Mouse (Mus musculus): ENCODE measurements around the gene Fnbp1.

DNA sequence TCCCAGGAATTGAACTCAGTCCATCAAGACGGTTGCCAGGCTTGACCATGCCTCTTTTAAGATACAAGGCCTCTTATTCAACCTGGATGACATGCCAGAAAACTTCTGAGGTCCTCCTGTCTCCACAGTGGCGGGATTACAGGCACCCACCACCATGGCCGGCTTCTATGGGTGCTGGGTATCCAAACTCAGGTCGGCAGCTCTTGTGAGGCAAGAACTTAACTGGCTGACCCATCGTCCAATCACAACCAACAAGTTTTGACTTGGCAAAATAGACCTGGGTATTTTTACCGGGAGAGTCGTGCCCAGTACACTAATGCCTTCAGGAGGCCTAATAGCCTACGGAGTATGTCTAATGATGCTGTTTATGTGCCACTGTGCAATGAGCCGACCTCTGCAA, 15.8 kb downstream of the Fnbp1 start:
- no peak for TF ChIP-seq CTCF (IDR thresholded peaks at IDR 0.05; ENCODE audit: low read depth)
- no peak for TF ChIP-seq EP300 (IDR thresholded peaks at IDR 0.05; ENCODE audit: low read depth)

Data from liver, postnatal 0 days (tissue).